8 mouse cellular contexts compared by ENCODE assay signal in the genomic region with DNA sequence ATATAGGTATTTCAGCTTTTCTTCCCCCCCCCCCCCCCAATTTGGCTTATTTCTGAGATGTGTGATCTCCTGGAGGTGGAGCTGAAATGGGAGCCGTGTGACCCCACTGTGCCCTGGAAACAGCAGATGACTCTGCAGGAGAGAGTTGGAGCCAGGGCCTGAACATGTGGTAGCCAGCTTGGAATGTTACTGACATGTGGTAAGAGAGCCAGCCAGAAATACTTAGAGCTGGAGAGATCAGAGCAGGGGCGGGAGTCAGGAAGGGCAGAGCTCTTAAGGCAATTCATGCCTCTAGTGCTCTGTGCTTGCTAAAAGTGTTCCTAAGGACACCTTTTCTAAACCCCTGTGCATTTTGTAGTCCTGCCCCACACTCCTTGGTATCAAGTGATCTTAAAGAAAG. TPM values are rescaled to one million over a fixed set of nuclear protein-coding genes. Genes with fewer than 3 reads are reported as not detected.
A peak's percentile ranks its signal among the peaks of the same experiment; 100 is the strongest.
DNase-seq lines count a peak whose midpoint lies in the region; ATAC-seq and TF ChIP-seq lines count a peak whose summit lies in the region.

No protein-coding gene starts in this region.

- no peak overlapping the region for H3K27ac ChIP-seq in kidney, postnatal 0 days
- H3K27ac ChIP-seq in embryonic facial prominence, embryonic 14.5 days (replicated peaks; ENCODE audit: low read depth, low read length), result peak overlapping the region; percentile 69
- peak overlapping the region; percentile 44; the same call in 1 of the 2 replicates for H3K27ac ChIP-seq in heart, embryonic 16.5 days (ENCODE audit: low read length)

- no peak overlapping the region for H3K4me2 ChIP-seq in kidney, postnatal 0 days (ENCODE audit: low read length)
- no peak overlapping the region for H3K4me2 ChIP-seq in embryonic facial prominence, embryonic 14.5 days (ENCODE audit: low read depth, low read length)
- H3K4me2 ChIP-seq in heart, embryonic 16.5 days (ENCODE audit: low read depth, low read length), result no peak overlapping the region

- TF ChIP-seq CTCF in kidney, postnatal 0 days (IDR thresholded peaks at IDR 0.05; ENCODE audit: low read depth), result no peak

- no peaks in the 10 kb centered on the region for H3K27me3 ChIP-seq in kidney, postnatal 0 days (ENCODE audit: insufficient read depth, low read length)
- H3K27me3 ChIP-seq in embryonic facial prominence, embryonic 14.5 days (replicated peaks; ENCODE audit: control insufficient read depth, insufficient read depth, low read length), result no peaks in the 10 kb centered on the region
- no peaks in the 10 kb centered on the region for H3K27me3 ChIP-seq in heart, embryonic 16.5 days (ENCODE audit: control insufficient read depth, insufficient read depth, low read length)

- no peak for ATAC-seq in kidney, postnatal 0 days (replicated peaks; ENCODE audit: low FRiP score, low read depth)
- peak; percentile 88 for ATAC-seq in embryonic facial prominence, embryonic 14.5 days (ENCODE audit: low read depth)
- ATAC-seq in heart, embryonic 16.5 days (replicated peaks; ENCODE audit: extremely low read depth, insufficient read depth, low FRiP score), result peak; percentile 91

- H3K4me3 ChIP-seq in kidney, postnatal 0 days (replicated peaks; ENCODE audit: low read depth, low read length), result no peak overlapping the region
- H3K4me3 ChIP-seq in embryonic facial prominence, embryonic 14.5 days (ENCODE audit: low read depth, low read length), result no peak overlapping the region
- no peak overlapping the region for H3K4me3 ChIP-seq in heart, embryonic 16.5 days (ENCODE audit: low read length)

- DNase-seq in kidney, postnatal 0 days (ENCODE audit: low spot score), result peak; percentile 32
- no peak for DNase-seq in kidney, adult 18-20 months
- DNase-seq in embryonic facial prominence, embryonic 14.5 days (ENCODE audit: low spot score), result peak; percentile 89
- peak; percentile 77 for DNase-seq in lung, postnatal 25 days (ENCODE audit: low spot score)
- DNase-seq in frontal cortex, postnatal 25 days (ENCODE audit: low spot score in 2 of 2), result no peak
- no peak for DNase-seq in natural killer cell, adult 2 months (ENCODE audit: low spot score in 2 of 2)
- DNase-seq in spleen, adult 12 weeks (ENCODE audit: low spot score), result no peak

- no peaks in the 10 kb centered on the region for H3K9me3 ChIP-seq in kidney, postnatal 0 days (replicated peaks; ENCODE audit: low read length)
- H3K9me3 ChIP-seq in embryonic facial prominence, embryonic 14.5 days (ENCODE audit: control insufficient read depth, low read length), result no peaks in the 10 kb centered on the region
- no peaks in the 10 kb centered on the region for H3K9me3 ChIP-seq in heart, embryonic 16.5 days (replicated peaks; ENCODE audit: control insufficient read depth, low read length)

- H3K36me3 ChIP-seq in kidney, postnatal 0 days (ENCODE audit: insufficient read depth, low read length), result peaks cover 24% of the 10 kb centered on the region
- peaks cover 67% of the 10 kb centered on the region for H3K36me3 ChIP-seq in embryonic facial prominence, embryonic 14.5 days (ENCODE audit: control insufficient read depth, insufficient read depth, low read length)
- peaks cover 21% of the 10 kb centered on the region for H3K36me3 ChIP-seq in heart, embryonic 16.5 days (ENCODE audit: control insufficient read depth, insufficient read depth)

- no peaks in the 10 kb centered on the region for H3K4me1 ChIP-seq in kidney, postnatal 0 days (replicated peaks; ENCODE audit: insufficient read depth, low read length)
- H3K4me1 ChIP-seq in embryonic facial prominence, embryonic 14.5 days (ENCODE audit: control insufficient read depth, insufficient read depth, low read length), result peaks cover 17% of the 10 kb centered on the region
- peaks cover 14% of the 10 kb centered on the region for H3K4me1 ChIP-seq in heart, embryonic 16.5 days (ENCODE audit: control insufficient read depth, insufficient read depth, low read length)

- WGBS in kidney, postnatal 0 days, result 55% methylated on average over 2 of the region's 2 CpGs
- 10% methylated on average over 2 of the region's 2 CpGs for WGBS in embryonic facial prominence, embryonic 14.5 days
- WGBS in heart, embryonic 16.5 days, result 31% methylated on average over 2 of the region's 2 CpGs

- H3K9ac ChIP-seq in kidney, postnatal 0 days (ENCODE audit: low read depth, low read length), result no peak overlapping the region
- no peak overlapping the region for H3K9ac ChIP-seq in embryonic facial prominence, embryonic 14.5 days (ENCODE audit: low read depth, low read length)
- no peak overlapping the region for H3K9ac ChIP-seq in heart, embryonic 16.5 days (ENCODE audit: low read length)

RNA-seq across cellular contexts. Expression of a gene that starts 10.0 kb away (rescaled TPM):
- polyA plus RNA-seq in kidney, postnatal 0 days (2015; fragmentation: Nextera tagmentation; extraction: Ambion mirVana), result 9.5 TPM in 2 replicates
- 23.9 and 27.3 TPM in 2 replicates for polyA plus RNA-seq in embryonic facial prominence, embryonic 14.5 days (2014; fragmentation: Nextera tagmentation; extraction: Ambion mirVana)
- 6.4 and 9.9 TPM in 2 replicates for polyA plus RNA-seq in heart, embryonic 16.5 days (2015; fragmentation: Nextera tagmentation; extraction: Ambion mirVana)

Comparison
In these comparisons a context has a peak if more than half of its experiments do, and no peak if none do; other contexts are left out.
1. DNase-seq: peak in kidney, postnatal 0 days (single experiment), embryonic facial prominence, embryonic 14.5 days (single experiment) and lung, postnatal 25 days (single experiment); none in kidney, adult 18-20 months (single experiment), frontal cortex, postnatal 25 days (0 of 2), natural killer cell, adult 2 months (0 of 2) and spleen, adult 12 weeks (single experiment).